Mouse (Mus musculus) lung, embryonic 15.5 days (tissue): ENCODE measurements at regions not wholly inside any gene's neighbourhood (a gene's known extent, or its start where the extent isn't known, plus 50 kb on each side); places are given as distances from the start of the nearest gene placed in this dataset.
A peak's percentile ranks its signal among the peaks of the same experiment; 100 is the strongest.

Experiments
- ATAC-seq: fragments of 200-750 bp; cut with Nextera tagmentation; 2 replicates; pipeline ENCODE4 v1.8.0; 2017; ENCODE audit warnings: moderate number of reproducible peaks, borderline replicate concordance; ENCODE audit not compliant: low FRiP score, low TSS enrichment; ENCODE audit errors: extremely low read depth
- H3K27ac ChIP-seq: fragments of 300-500 bp; sonication (generic); 2 replicates; pipeline ENCODE4 v1.5.1; 2015; ENCODE audit warnings: moderate library complexity, mild to moderate bottlenecking, inconsistent platforms
- H3K27me3 ChIP-seq: fragments of 300-500 bp; sonication (generic); 2 replicates; pipeline ENCODE4 v1.6.1; 2015; ENCODE audit warnings: inconsistent platforms
- H3K36me3 ChIP-seq: fragments of 300-500 bp; sonication (generic); 2 replicates; pipeline ENCODE4 v1.6.1; 2015; ENCODE audit warnings: inconsistent platforms
- H3K4me1 ChIP-seq: fragments of 300-500 bp; sonication (generic); 2 replicates; pipeline ENCODE4 v1.6.1; 2015; ENCODE audit warnings: inconsistent platforms
- H3K4me2 ChIP-seq: fragments of 300-500 bp; sonication (generic); 2 replicates; pipeline ENCODE4 v1.6.1; 2015; ENCODE audit warnings: inconsistent platforms, mild to moderate bottlenecking, moderate library complexity
- H3K4me3 ChIP-seq: fragments of 300-500 bp; sonication (generic); 2 replicates; pipeline ENCODE4 v1.5.1; 2015; ENCODE audit warnings: mild to moderate bottlenecking, inconsistent platforms
- H3K9ac ChIP-seq: fragments of 300-500 bp; sonication (generic); 2 replicates; pipeline ENCODE4 v1.6.1; 2015; ENCODE audit warnings: inconsistent platforms
- H3K9me3 ChIP-seq: fragments of 300-500 bp; sonication (generic); 2 replicates; pipeline ENCODE4 v1.6.1; 2016; ENCODE audit warnings: inconsistent platforms
- WGBS: fragments of 180-500 bp; shearing (Covaris S2); methylation state at CpG from one replicate; pipeline ENCODE4 v1.1.7; 2015; 5-methylcytosine and 5-hydroxymethylcytosine counted together

- H3K4me2 ChIP-seq: no peak overlapping the region
- H3K4me3 ChIP-seq: no peak overlapping the region
- no peaks in the 10 kb centered on the region for H3K9me3 ChIP-seq
- no peaks in the 10 kb centered on the region for H3K27me3 ChIP-seq
- WGBS: 14% methylated on average over 1 of the region's 1 CpGs
- H3K9ac ChIP-seq: no peak overlapping the region
- H3K27ac ChIP-seq: no peak overlapping the region
- H3K4me1 ChIP-seq: no peaks in the 10 kb centered on the region
- no peak for ATAC-seq
- no peaks in the 10 kb centered on the region for H3K36me3 ChIP-seq
Measured at GRCm38 (mm10) chr12:10209841-10210240, 159.9 kb upstream of the Nt5c1b start.

- 0 out of 2 replicates have a peak, but pooled peaks have one; percentile 46 for ATAC-seq
- H3K27ac ChIP-seq: no peak overlapping the region
- H3K9me3 ChIP-seq: no peaks in the 10 kb centered on the region
- 4% methylated on average over 4 of the region's 4 CpGs for WGBS
- no peaks in the 10 kb centered on the region for H3K27me3 ChIP-seq
- no peak overlapping the region for H3K4me2 ChIP-seq
- H3K9ac ChIP-seq: no peak overlapping the region
- no peak overlapping the region for H3K4me3 ChIP-seq
- peaks cover 9% of the 10 kb centered on the region; the same call in 1 of the 2 replicates for H3K4me1 ChIP-seq
- no peaks in the 10 kb centered on the region for H3K36me3 ChIP-seq
Measured at GRCm38 (mm10) chr12:10222821-10223220, 147.0 kb upstream of the Nt5c1b start.

GRCm38 (mm10) chr12:10223832-10224231 is 145.9 kb upstream of the Nt5c1b start:
- no peak for ATAC-seq
- H3K4me3 ChIP-seq: no peak overlapping the region
- H3K4me2 ChIP-seq: no peak overlapping the region
- H3K27ac ChIP-seq: no peak overlapping the region
- WGBS: 25% methylated on average over 4 of the region's 4 CpGs
- no peaks in the 10 kb centered on the region for H3K9me3 ChIP-seq
- H3K9ac ChIP-seq: no peak overlapping the region
- H3K27me3 ChIP-seq: no peaks in the 10 kb centered on the region
- no peaks in the 10 kb centered on the region for H3K36me3 ChIP-seq
- peaks cover 9% of the 10 kb centered on the region; the same call in 1 of the 2 replicates for H3K4me1 ChIP-seq

DNA sequence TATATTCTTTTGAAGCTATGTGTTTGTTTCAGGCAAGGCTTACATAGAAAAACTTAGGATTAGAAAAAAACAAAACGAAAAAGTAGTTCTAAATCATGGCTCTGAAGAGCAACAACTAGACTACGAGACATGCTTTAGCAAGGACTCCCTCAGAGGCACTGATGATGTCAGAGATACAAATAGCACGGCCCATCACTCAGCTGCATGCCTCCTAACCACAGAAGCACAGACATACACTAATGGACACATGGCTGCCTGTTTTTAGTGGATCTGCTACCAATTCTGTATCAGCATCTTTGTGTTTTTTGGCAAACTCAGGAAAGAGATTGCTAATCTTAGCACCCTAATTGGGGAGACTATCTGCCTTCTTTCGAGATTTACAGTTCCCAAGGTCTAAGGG is 138.6 kb upstream of the Nt5c1b start:
- no peaks in the 10 kb centered on the region for H3K9me3 ChIP-seq
- H3K4me3 ChIP-seq: no peak overlapping the region
- ATAC-seq: peak; percentile 59; the same call in 1 of the 2 replicates
- H3K4me2 ChIP-seq: no peak overlapping the region
- no peaks in the 10 kb centered on the region for H3K36me3 ChIP-seq
- H3K9ac ChIP-seq: no peak overlapping the region
- no peaks in the 10 kb centered on the region for H3K27me3 ChIP-seq
- 35% methylated on average over 4 of the region's 4 CpGs for WGBS
- 0 out of 2 replicates have a peak overlapping the region, but pooled peaks have one; percentile 26 for H3K27ac ChIP-seq
- peaks cover 3% of the 10 kb centered on the region; the same call in 1 of the 2 replicates for H3K4me1 ChIP-seq

DNA sequence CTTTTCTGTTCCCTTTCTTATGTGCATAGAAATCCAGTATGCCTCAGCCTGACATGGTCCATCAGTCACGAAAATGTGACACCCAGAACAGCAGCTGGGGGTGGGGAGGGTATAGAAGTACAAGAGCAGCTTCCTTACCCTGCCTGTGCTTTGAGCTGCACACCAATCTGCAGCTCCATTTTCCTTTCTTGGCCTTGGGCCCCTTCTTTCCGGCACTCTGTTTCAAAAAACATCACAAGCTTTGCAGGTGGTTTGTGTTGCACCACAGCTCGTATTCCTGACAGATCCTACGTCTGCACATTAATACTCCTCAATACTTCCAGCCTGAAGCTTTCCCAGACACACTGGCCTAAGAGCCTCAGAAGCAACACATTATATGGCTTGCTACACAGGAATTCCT is 138.1 kb upstream of the Nt5c1b start:
- peak; percentile 83; the same call in 1 of the 2 replicates for ATAC-seq
- Histone ChIP-seq H3K9me3 (no peaks in the 10 kb centered on the region), H3K4me2 (no peak overlapping the region), H3K4me3 (no peak overlapping the region), H3K9ac (no peak overlapping the region), H3K27ac (0 out of 2 replicates have a peak overlapping the region, but pooled peaks have one; percentile 26), H3K27me3 (no peaks in the 10 kb centered on the region), H3K36me3 (no peaks in the 10 kb centered on the region), H3K4me1 (peaks cover 3% of the 10 kb centered on the region; the same call in 1 of the 2 replicates)
- 19% methylated on average over 4 of the region's 4 CpGs for whole genome bisulfite sequencing

GRCm38 (mm10) chr12:10248110-10248509 is 121.7 kb upstream of the Nt5c1b start:
- no peaks in the 10 kb centered on the region for H3K9me3 ChIP-seq
- H3K4me1 ChIP-seq: no peaks in the 10 kb centered on the region
- H3K4me3 ChIP-seq: no peak overlapping the region
- ATAC-seq: no peak
- H3K27me3 ChIP-seq: no peaks in the 10 kb centered on the region
- H3K9ac ChIP-seq: no peak overlapping the region
- no peaks in the 10 kb centered on the region for H3K36me3 ChIP-seq
- no peak overlapping the region for H3K27ac ChIP-seq
- no peak overlapping the region for H3K4me2 ChIP-seq

DNA sequence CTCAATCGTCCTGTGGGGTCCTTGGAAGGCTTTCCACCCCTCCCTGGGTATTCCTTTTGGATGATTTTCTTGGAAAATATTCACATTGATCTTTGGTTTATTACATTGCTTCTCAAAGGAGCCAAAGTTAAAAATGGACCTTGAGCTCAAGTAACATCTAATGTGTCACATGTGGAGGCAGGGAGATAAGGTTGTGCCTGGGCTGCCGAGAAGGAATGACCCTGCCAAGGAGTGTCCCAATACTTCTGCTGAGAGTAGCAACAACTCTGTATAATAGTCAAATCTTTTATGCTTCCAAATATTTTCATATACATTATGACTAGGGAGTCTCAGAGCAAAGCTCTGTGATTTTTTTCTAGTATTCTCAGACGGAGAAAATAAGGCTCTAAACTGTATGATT is 113.4 kb upstream of the Nt5c1b start:
- Histone ChIP-seq H3K4me3 (no peak overlapping the region), H3K9me3 (no peaks in the 10 kb centered on the region), H3K27ac (no peak overlapping the region), H3K4me2 (no peak overlapping the region), H3K27me3 (no peaks in the 10 kb centered on the region), H3K9ac (no peak overlapping the region), H3K36me3 (no peaks in the 10 kb centered on the region), H3K4me1 (no peaks in the 10 kb centered on the region)
- no peak for ATAC-seq
- 57% methylated on average over 3 of the region's 3 CpGs for WGBS

DNA sequence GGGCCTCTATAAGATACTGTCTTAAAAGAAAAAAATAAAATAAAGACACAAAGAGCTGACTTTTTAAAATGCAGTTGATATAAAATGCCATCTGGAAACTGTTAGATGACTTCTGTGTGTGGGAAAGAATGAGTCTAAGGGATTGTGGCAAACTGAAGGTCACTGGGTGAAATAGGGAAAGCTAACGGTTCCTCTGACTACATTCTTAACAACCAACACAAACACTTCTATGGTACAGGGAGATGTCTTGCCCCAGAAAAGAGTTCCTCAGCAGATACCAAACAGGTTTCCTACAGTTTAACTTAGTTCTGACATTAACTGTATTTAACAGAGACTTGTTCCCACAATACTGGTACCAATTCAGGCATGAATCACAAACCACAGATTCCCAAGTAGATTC is 103.6 kb upstream of the Nt5c1b start:
- H3K27ac ChIP-seq: no peak overlapping the region
- H3K9me3 ChIP-seq: no peaks in the 10 kb centered on the region
- ATAC-seq: no peak
- WGBS: 45% methylated on average over 1 of the region's 1 CpGs
- H3K9ac ChIP-seq: no peak overlapping the region
- no peaks in the 10 kb centered on the region for H3K4me1 ChIP-seq
- H3K4me3 ChIP-seq: no peak overlapping the region
- no peaks in the 10 kb centered on the region for H3K27me3 ChIP-seq
- H3K4me2 ChIP-seq: no peak overlapping the region
- H3K36me3 ChIP-seq: no peaks in the 10 kb centered on the region

DNA sequence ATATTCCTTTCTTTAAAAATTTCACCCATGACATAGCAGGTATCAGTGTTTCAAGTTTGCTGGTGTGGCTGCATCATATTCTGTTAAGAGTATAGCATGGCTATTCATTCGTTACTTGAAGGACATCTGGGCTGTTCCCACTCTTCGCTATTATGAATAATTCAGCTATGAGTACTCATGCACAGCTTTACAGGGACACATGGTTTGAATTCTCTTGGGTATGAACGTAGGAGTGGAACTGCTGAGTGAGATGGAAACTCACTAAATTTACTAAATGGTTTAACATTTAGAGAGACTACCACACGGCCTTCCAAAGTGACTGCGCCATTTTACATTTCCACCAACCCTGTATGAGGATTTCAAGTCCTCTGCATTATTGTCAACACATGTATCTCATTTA is 97.7 kb upstream of the Nt5c1b start:
- no peak overlapping the region for H3K27ac ChIP-seq
- H3K36me3 ChIP-seq: no peaks in the 10 kb centered on the region
- no peaks in the 10 kb centered on the region for H3K9me3 ChIP-seq
- H3K4me2 ChIP-seq: no peak overlapping the region
- ATAC-seq: no peak
- WGBS: 91% methylated on average over 5 of the region's 5 CpGs
- H3K4me1 ChIP-seq: no peaks in the 10 kb centered on the region
- no peak overlapping the region for H3K4me3 ChIP-seq
- H3K27me3 ChIP-seq: no peaks in the 10 kb centered on the region
- no peak overlapping the region for H3K9ac ChIP-seq

GRCm38 (mm10) chr12:10275226-10275625 is 94.5 kb upstream of the Nt5c1b start:
- no peaks in the 10 kb centered on the region for H3K36me3 ChIP-seq
- no peak overlapping the region for H3K27ac ChIP-seq
- 68% methylated on average over 1 of the region's 1 CpGs for WGBS
- H3K27me3 ChIP-seq: no peaks in the 10 kb centered on the region
- H3K9me3 ChIP-seq: no peaks in the 10 kb centered on the region
- no peak overlapping the region for H3K4me2 ChIP-seq
- H3K4me1 ChIP-seq: no peaks in the 10 kb centered on the region
- ATAC-seq: no peak
- no peak overlapping the region for H3K9ac ChIP-seq
- H3K4me3 ChIP-seq: no peak overlapping the region

DNA sequence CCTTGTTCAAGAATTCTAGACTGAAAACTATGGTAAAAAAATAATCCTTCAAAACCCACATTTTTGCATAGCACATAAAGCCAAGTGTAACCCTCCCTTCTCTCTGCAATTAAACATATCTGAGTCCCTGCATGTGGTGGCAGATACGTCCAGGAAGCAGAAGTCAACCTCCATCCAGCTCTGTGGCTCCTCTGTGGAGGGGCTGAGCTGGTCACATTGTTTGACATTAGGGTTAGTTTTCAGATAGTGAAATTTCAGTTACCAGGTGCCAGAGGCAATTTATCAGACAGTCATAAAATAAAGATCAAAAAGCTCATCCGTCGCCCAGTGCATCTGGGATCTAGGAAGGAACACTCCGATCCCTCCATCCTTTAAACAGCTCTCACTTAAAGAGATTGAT is 77.1 kb upstream of the Nt5c1b start:
- 26% methylated on average over 4 of the region's 4 CpGs for WGBS
- no peaks in the 10 kb centered on the region for H3K9me3 ChIP-seq
- no peaks in the 10 kb centered on the region for H3K36me3 ChIP-seq
- H3K27me3 ChIP-seq: no peaks in the 10 kb centered on the region
- ATAC-seq: no peak
- no peak overlapping the region for H3K4me2 ChIP-seq
- H3K27ac ChIP-seq: no peak overlapping the region
- H3K9ac ChIP-seq: no peak overlapping the region
- H3K4me3 ChIP-seq: no peak overlapping the region
- H3K4me1 ChIP-seq: no peaks in the 10 kb centered on the region

- no peak for ATAC-seq
- Histone ChIP-seq H3K27ac (no peak overlapping the region), H3K4me3 (no peak overlapping the region)
Measured at GRCm38 (mm10) chr12:10305970-10306369, 63.8 kb upstream of the Nt5c1b start.

More at GRCm38 (mm10) chr12:10305970-10306369, 63.8 kb upstream of the Nt5c1b start:
- H3K4me2 ChIP-seq: no peak overlapping the region
- H3K4me1 ChIP-seq: no peaks in the 10 kb centered on the region
- H3K27me3 ChIP-seq: no peaks in the 10 kb centered on the region
- no peaks in the 10 kb centered on the region for H3K36me3 ChIP-seq
- no peak overlapping the region for H3K9ac ChIP-seq
- H3K9me3 ChIP-seq: no peaks in the 10 kb centered on the region
